Comparison of ENCODE assay signal across 8 mouse cellular contexts in the genomic region with DNA sequence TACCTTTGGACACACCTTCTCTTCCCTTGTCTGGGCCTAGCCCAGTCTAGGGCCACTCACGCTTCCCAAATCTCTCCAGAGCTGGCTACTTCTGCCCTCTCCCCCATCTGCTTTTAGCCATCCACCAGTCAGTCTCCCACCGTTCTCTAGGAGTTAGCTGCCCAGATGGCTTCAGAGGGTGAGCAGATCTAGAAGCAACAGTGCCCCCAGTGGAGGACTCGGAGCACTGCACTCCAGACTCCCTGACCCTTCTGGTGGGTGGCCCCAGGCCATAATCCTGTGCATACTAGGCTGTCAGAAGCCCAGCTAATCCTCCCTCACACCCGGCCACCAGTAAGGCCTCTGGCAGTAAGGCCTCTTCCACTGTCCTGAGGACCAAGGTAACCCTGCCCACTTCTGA. TPM values are rescaled to one million over a fixed set of nuclear protein-coding genes. Genes with fewer than 3 reads are reported as not detected.
DNase-seq lines count a peak whose midpoint lies in the region; ATAC-seq lines count a peak whose summit lies in the region.

No protein-coding gene starts in this region.

- H3K36me3 ChIP-seq in forebrain, embryonic 11.5 days (ENCODE audit: control insufficient read depth, insufficient read depth, low read length) = no peaks in the 10 kb centered on the region
- no peaks in the 10 kb centered on the region for H3K36me3 ChIP-seq in hindbrain, embryonic 13.5 days
- H3K36me3 ChIP-seq in limb, embryonic 10.5 days = no peaks in the 10 kb centered on the region
- no peaks in the 10 kb centered on the region for H3K36me3 ChIP-seq in midbrain, embryonic 15.5 days (replicated peaks)

- H3K9me3 ChIP-seq in forebrain, embryonic 11.5 days (ENCODE audit: control insufficient read depth, low read length) = no peaks in the 10 kb centered on the region
- no peaks in the 10 kb centered on the region for H3K9me3 ChIP-seq in hindbrain, embryonic 13.5 days
- H3K9me3 ChIP-seq in limb, embryonic 10.5 days (replicated peaks) = no peaks in the 10 kb centered on the region
- no peaks in the 10 kb centered on the region for H3K9me3 ChIP-seq in midbrain, embryonic 15.5 days

- 4% methylated on average over 4 of the region's 4 CpGs for WGBS in forebrain, embryonic 11.5 days
- 10% methylated on average over 4 of the region's 4 CpGs for WGBS in hindbrain, embryonic 13.5 days
- 4% methylated on average over 4 of the region's 4 CpGs for WGBS in limb, embryonic 10.5 days
- WGBS in midbrain, embryonic 15.5 days = 8% methylated on average over 4 of the region's 4 CpGs

- ATAC-seq in forebrain, embryonic 11.5 days (replicated peaks; ENCODE audit: low FRiP score) = peak; percentile 62
- ATAC-seq in hindbrain, embryonic 13.5 days (ENCODE audit: low FRiP score) = peak; percentile 25; the same call in 1 of the 2 replicates
- ATAC-seq in midbrain, embryonic 15.5 days (replicated peaks) = peak; percentile 65; the same call in 1 of the 2 replicates

- no peak overlapping the region for H3K4me3 ChIP-seq in forebrain, embryonic 11.5 days (ENCODE audit: low read depth, low read length)
- H3K4me3 ChIP-seq in hindbrain, embryonic 13.5 days = no peak overlapping the region
- no peak overlapping the region for H3K4me3 ChIP-seq in limb, embryonic 10.5 days
- H3K4me3 ChIP-seq in midbrain, embryonic 15.5 days = no peak overlapping the region

- H3K9ac ChIP-seq in forebrain, embryonic 11.5 days (ENCODE audit: low read length) = no peak overlapping the region
- no peak overlapping the region for H3K9ac ChIP-seq in hindbrain, embryonic 13.5 days
- H3K9ac ChIP-seq in midbrain, embryonic 15.5 days = no peak overlapping the region

- no peaks in the 10 kb centered on the region; the same call in 1 of the 2 replicates for H3K27me3 ChIP-seq in forebrain, embryonic 11.5 days (ENCODE audit: control insufficient read depth, insufficient read depth, low read length)
- peaks cover 9% of the 10 kb centered on the region; the same call in 1 of the 2 replicates for H3K27me3 ChIP-seq in hindbrain, embryonic 13.5 days
- H3K27me3 ChIP-seq in limb, embryonic 10.5 days (ENCODE audit: low read depth, poor library complexity, severe bottlenecking) = peaks cover 5% of the 10 kb centered on the region
- no peaks in the 10 kb centered on the region for H3K27me3 ChIP-seq in midbrain, embryonic 15.5 days (replicated peaks)

- H3K4me1 ChIP-seq in forebrain, embryonic 11.5 days (replicated peaks; ENCODE audit: control insufficient read depth, insufficient read depth, low read length) = no peaks in the 10 kb centered on the region
- H3K4me1 ChIP-seq in hindbrain, embryonic 13.5 days (replicated peaks) = peaks cover 61% of the 10 kb centered on the region
- H3K4me1 ChIP-seq in limb, embryonic 10.5 days = peaks cover 52% of the 10 kb centered on the region
- peaks cover 10% of the 10 kb centered on the region; the same call in 1 of the 2 replicates for H3K4me1 ChIP-seq in midbrain, embryonic 15.5 days

- DNase-seq in left cerebral cortex, adult 18-20 months (ENCODE audit: low spot score in 2 of 2) = peak; percentile 66 to 72
- no peak for DNase-seq in left cerebral cortex, adult 11 months (ENCODE audit: low spot score)
- peak; percentile 40 for DNase-seq in c-Kit-positive CD71-positive TER-119-negative erythroid progenitor cells, embryonic 14.5 days (ENCODE audit: low read depth)
- DNase-seq in forebrain, embryonic 11.5 days (ENCODE audit: low spot score) = peak; percentile 87
- DNase-seq in limb, embryonic 10.5 days (ENCODE audit: low spot score) = peak; percentile 77
- DNase-seq in spleen, postnatal 14 days (ENCODE audit: low spot score in 2 of 2) = peak; percentile 16 to 50

- no peak overlapping the region for H3K4me2 ChIP-seq in forebrain, embryonic 11.5 days (ENCODE audit: low read depth, low read length, severe bottlenecking)
- no peak overlapping the region for H3K4me2 ChIP-seq in hindbrain, embryonic 13.5 days
- no peak overlapping the region for H3K4me2 ChIP-seq in midbrain, embryonic 15.5 days

- no peak overlapping the region for H3K27ac ChIP-seq in forebrain, embryonic 11.5 days (ENCODE audit: low read depth, low read length)
- H3K27ac ChIP-seq in hindbrain, embryonic 13.5 days = no peak overlapping the region
- H3K27ac ChIP-seq in limb, embryonic 10.5 days = peak overlapping the region; percentile 39; the same call in 1 of the 2 replicates
- H3K27ac ChIP-seq in midbrain, embryonic 15.5 days = no peak overlapping the region

RNA-seq across cellular contexts. Expression of a gene that starts 43.8 kb away (rescaled TPM):
- 10 to 100 TPM; 69.2 to 88.5 TPM for total RNA-seq in left cerebral cortex, adult 18-20 months (2021)
- 2.4 and 3.1 TPM in 2 replicates for polyA plus RNA-seq in forebrain, embryonic 11.5 days (2014; fragmentation: Nextera tagmentation; extraction: Ambion mirVana)
- polyA plus RNA-seq in hindbrain, embryonic 13.5 days (2015; fragmentation: Nextera tagmentation; extraction: Ambion mirVana) = 8.4 and 11.1 TPM in 2 replicates
- polyA plus RNA-seq in limb, embryonic 10.5 days (2016; fragmentation: Nextera tagmentation; extraction: Ambion mirVana) = 1.5 and 1.8 TPM in 2 replicates
- 20.1 and 23.0 TPM in 2 replicates for polyA plus RNA-seq in midbrain, embryonic 15.5 days (2015; fragmentation: Nextera tagmentation; extraction: Ambion mirVana)

RNA-seq across cellular contexts. Expression of a gene that starts 48.9 kb away (rescaled TPM):
- 10 to 100 TPM; 38.3 to 46.8 TPM for total RNA-seq in left cerebral cortex, adult 18-20 months (2021)
- 43.1 and 49.1 TPM in 2 replicates for polyA plus RNA-seq in forebrain, embryonic 11.5 days (2014; fragmentation: Nextera tagmentation; extraction: Ambion mirVana)
- 37.4 and 38.1 TPM in 2 replicates for polyA plus RNA-seq in hindbrain, embryonic 13.5 days (2015; fragmentation: Nextera tagmentation; extraction: Ambion mirVana)
- polyA plus RNA-seq in limb, embryonic 10.5 days (2016; fragmentation: Nextera tagmentation; extraction: Ambion mirVana) = 45.8 and 56.5 TPM in 2 replicates
- 44.3 and 44.9 TPM in 2 replicates for polyA plus RNA-seq in midbrain, embryonic 15.5 days (2015; fragmentation: Nextera tagmentation; extraction: Ambion mirVana)

RNA-seq across cellular contexts. Expression of a gene that starts 52.1 kb away (rescaled TPM):
- 10 to 100 TPM; 35.7 to 36.1 TPM for total RNA-seq in left cerebral cortex, adult 18-20 months (2021)
- polyA plus RNA-seq in forebrain, embryonic 11.5 days (2014; fragmentation: Nextera tagmentation; extraction: Ambion mirVana) = 313 and 318 TPM in 2 replicates
- 154 and 185 TPM in 2 replicates for polyA plus RNA-seq in hindbrain, embryonic 13.5 days (2015; fragmentation: Nextera tagmentation; extraction: Ambion mirVana)
- 0.33 and 1.1 TPM in 2 replicates for polyA plus RNA-seq in limb, embryonic 10.5 days (2016; fragmentation: Nextera tagmentation; extraction: Ambion mirVana)
- polyA plus RNA-seq in midbrain, embryonic 15.5 days (2015; fragmentation: Nextera tagmentation; extraction: Ambion mirVana) = 116 and 149 TPM in 2 replicates

RNA-seq across cellular contexts. Expression of a gene that starts 54.0 kb away (rescaled TPM):
- total RNA-seq in left cerebral cortex, adult 18-20 months (2021) = 10 to 100 TPM; 18.5 to 19.2 TPM
- polyA plus RNA-seq in forebrain, embryonic 11.5 days (2014; fragmentation: Nextera tagmentation; extraction: Ambion mirVana) = 7.2 and 9.7 TPM in 2 replicates
- 18.6 and 24.2 TPM in 2 replicates for polyA plus RNA-seq in hindbrain, embryonic 13.5 days (2015; fragmentation: Nextera tagmentation; extraction: Ambion mirVana)
- polyA plus RNA-seq in limb, embryonic 10.5 days (2016; fragmentation: Nextera tagmentation; extraction: Ambion mirVana) = 23.8 and 26.0 TPM in 2 replicates
- 21.9 and 22.7 TPM in 2 replicates for polyA plus RNA-seq in midbrain, embryonic 15.5 days (2015; fragmentation: Nextera tagmentation; extraction: Ambion mirVana)

Comparison
In these comparisons a context has a peak if more than half of its experiments do, and no peak if none do; other contexts are left out.
1. RNA of a gene that starts 52.1 kb away (polyA plus RNA-seq): 313 to 318 TPM in forebrain, embryonic 11.5 days, 154 to 185 TPM in hindbrain, embryonic 13.5 days and 116 to 149 TPM in midbrain, embryonic 15.5 days; 0.33 to 1.1 TPM in limb, embryonic 10.5 days; every median in the first group is over 10 times any median in the second.
2. Peak in every context shown above with its lines, with median percentiles within 50 percentile points of each other: ATAC-seq.